Mouse (Mus musculus) right cerebral cortex, postnatal 10 days (tissue): ENCODE measurements at regions not wholly inside any gene's neighbourhood (a gene's known extent, or its start where the extent isn't known, plus 50 kb on each side); places are given as distances from the start of the nearest gene placed in this dataset.

Experiments
- DNase-seq, 2 experiments: peaks; one replicate each; pipeline ENCODE4 v3.0.0; 2021; ENCODE audit warnings: low spot score in 2 of 2

GRCm38 (mm10) chrX:99593872-99594487 is 122.9 kb upstream of the Pja1 start:
- no peak for DNase-seq

GRCm38 (mm10) chrX:99592980-99593379 is 121.9 kb upstream of the Pja1 start:
- DNase-seq, result no peak

GRCm38 (mm10) chrX:99587284-99587683 is 116.2 kb upstream of the Pja1 start:
- DNase-seq, result no peak

- no peak for DNase-seq
Measured at GRCm38 (mm10) chrX:99586282-99586681, 115.2 kb upstream of the Pja1 start.

GRCm38 (mm10) chrX:99585703-99586102 is 114.6 kb upstream of the Pja1 start:
- no peak for DNase-seq

GRCm38 (mm10) chrX:99582611-99583010 is 111.5 kb upstream of the Pja1 start:
- DNase-seq, result no peak

- DNase-seq, result no peak
Measured at GRCm38 (mm10) chrX:99581632-99582466, 110.8 kb upstream of the Pja1 start.

GRCm38 (mm10) chrX:99579206-99579605 is 108.1 kb upstream of the Pja1 start:
- DNase-seq, result no peak

- no peak for DNase-seq
Measured at GRCm38 (mm10) chrX:99578796-99579195, 107.7 kb upstream of the Pja1 start.

- peak in 1 of 2 experiments; percentile 24 for DNase-seq
Measured at GRCm38 (mm10) chrX:99575105-99575504, 104.0 kb upstream of the Pja1 start.

- DNase-seq, result peak; percentile 45 to 75
Measured at GRCm38 (mm10) chrX:99574441-99575103, 103.5 kb upstream of the Pja1 start.

GRCm38 (mm10) chrX:99570161-99570560 is 99.1 kb upstream of the Pja1 start:
- no peak for DNase-seq

- no peak for DNase-seq
Measured at GRCm38 (mm10) chrX:99568244-99568643, 97.2 kb upstream of the Pja1 start.

- peak; percentile 33 to 40 for DNase-seq
Measured at GRCm38 (mm10) chrX:99567367-99568164, 96.5 kb upstream of the Pja1 start.

GRCm38 (mm10) chrX:99561995-99562394 is 90.9 kb upstream of the Pja1 start:
- DNase-seq, result peak; percentile 71 to 72

GRCm38 (mm10) chrX:99560699-99561098 is 89.6 kb upstream of the Pja1 start:
- DNase-seq, result peak in 1 of 2 experiments; percentile 47

- no peak for DNase-seq
Measured at GRCm38 (mm10) chrX:99556876-99557354, 85.8 kb upstream of the Pja1 start.

- no peak for DNase-seq
Measured at GRCm38 (mm10) chrX:99555976-99556781, 85.1 kb upstream of the Pja1 start.

GRCm38 (mm10) chrX:99552778-99553177 is 81.7 kb upstream of the Pja1 start:
- DNase-seq, result no peak

- no peak for DNase-seq
Measured at GRCm38 (mm10) chrX:99550057-99550760, 79.1 kb upstream of the Pja1 start.
